Mouse (Mus musculus) kidney, adult 8-10 months (tissue): Measurements from ENCODE around the gene 1700123O20Rik.

ENCODE experiments used
- DNase-seq, 2 experiments: peaks; one replicate each; pipeline ENCODE4 v3.0.0; 2022

The 1700123O20Rik gene

DNA sequence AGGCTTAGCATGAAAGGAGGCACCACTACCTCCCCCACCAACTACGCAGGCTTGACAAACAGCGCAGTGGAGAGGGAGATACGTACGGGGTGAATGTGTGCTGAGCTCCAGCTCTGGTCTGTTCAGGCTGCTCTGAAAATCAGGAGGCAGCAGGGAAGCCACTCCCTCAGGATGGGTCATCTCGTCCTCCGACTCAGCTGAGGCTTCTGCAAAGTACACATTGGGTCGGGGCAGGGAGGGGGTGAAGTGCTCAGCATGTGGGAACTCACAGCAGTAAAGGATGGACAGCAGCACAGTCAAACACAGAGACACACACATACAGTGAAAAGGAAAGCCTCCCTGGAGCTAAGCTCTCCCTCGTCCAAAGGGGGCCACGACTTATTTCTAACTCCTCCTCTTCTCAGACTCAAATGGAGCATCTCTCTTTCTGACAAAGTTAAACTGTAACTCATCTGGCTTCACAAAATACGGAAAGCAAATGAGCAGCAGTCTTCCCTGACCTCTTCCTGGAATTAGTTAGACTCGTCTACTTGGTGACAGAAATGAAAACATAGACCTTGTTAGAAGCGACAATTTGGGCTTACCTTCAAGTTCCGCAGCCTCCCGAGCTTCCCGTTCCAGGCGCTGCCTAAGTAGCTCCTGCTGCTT, 7.2 kb upstream of the 1700123O20Rik start:
- DNase-seq = peak in 1 of 2 experiments; percentile 17

DNA sequence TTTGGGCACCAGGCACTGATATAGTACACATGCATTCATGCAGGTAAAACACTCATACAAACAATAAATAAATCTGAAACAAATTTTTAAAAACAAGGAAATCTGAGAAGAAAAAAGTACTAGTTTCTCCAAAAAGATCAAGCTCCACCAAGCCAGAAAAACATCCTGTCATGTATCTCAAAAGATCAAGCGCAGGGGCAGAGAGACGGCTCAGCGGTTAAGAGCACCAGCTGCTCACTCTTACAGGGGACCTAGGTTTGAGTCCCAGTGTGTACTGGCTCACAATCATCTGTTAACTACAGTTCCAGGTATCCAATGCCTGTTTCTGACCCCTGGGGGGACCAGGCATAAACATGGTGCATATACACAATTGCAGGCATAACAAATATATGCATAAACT, 3.6 kb upstream of the 1700123O20Rik start:
- DNase-seq = no peak

DNA sequence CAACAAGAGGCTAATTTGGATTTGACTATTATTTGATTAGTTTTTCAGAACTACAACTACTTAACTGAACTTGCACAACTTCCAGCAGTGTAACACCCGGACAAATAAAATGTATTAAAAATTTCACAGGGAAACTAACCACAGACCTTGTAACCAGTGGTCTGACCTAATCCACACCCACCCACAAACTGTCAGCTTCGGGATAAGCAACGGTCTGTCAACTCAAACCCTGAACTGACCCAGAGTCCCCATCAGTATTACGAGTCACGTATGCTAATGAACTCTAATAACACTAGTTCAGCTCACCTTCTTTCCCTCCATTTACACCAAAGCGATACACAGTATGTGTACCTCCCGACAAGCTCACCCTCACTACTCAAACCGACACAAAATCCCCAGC, 545 bp upstream of the 1700123O20Rik start:
- no peak for DNase-seq

DNA sequence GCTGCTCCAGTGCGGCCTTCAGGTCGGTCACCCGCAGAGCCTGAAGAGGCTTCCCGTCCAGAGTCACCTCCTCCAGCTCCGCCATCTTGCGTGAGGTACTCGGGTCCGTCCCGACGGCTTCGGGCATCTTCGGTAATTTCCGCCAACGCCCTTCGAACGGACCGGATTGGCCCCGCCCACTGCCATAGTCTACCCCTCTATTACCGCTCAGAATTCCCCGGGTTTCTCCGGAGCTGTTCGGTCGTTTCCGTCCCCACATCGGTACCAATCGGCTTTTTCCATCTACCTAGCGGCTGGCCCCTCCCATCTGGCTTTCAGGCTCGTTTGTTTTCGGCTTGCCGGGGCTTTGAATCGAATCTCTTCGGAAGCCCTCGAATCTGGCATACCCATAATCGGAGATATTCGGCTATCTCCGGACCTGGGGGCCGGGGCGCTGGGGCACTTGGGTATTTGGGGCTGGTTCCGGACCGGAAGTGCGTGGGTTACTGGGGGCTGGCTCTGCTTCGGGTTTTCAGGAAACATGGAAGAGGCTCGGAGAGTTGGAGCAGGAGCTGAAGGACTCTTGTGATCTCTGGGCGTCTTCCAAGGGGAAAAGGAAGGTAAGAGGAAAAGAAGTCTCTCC, 617 bp downstream of the 1700123O20Rik start, which contains the start of gene Acin1:
Gene Acin1, minus strand, starts transcription at position 410 of the 622 bp plus-strand sequence.
- DNase-seq = peak; percentile 100

DNA sequence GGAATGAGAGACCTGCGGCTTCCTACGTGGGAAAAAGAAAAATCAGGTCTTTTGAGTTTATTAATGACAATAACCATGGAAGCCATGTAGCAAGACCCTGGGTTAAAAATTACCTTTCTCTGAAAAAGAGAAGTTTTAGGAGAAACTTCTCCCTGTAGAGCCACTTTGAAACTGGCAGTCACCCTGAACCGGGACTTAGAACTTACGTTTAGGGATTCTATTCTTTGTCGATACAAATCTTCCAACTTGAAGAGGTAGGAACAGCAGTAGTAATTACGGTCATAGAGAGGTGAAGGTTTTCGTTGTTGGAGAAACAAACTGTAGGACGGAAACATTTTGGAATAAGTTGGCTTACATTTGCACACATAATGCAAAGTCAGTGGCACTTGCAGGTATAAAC, 1.2 kb downstream of the 1700123O20Rik start:
- DNase-seq = no peak

DNA sequence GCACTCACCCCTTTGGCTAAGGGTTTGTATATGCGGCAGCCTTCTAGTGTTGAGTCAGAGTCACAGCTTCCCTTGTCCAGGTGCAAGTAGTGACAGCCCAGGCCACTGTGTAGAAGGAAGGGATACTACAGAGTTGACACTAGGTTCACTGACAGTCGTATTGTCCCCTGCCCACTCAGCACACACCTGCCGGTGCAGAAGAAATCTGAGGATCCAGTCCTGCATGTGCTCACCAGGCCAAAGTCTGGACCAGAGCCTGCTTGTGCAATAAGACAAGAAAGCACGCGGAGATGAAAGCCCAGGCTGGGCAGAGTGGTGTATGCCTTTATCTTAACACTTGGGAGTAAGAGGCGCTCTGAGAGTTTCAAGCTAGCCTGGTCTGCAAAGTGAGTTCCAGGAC, 9.0 kb downstream of the 1700123O20Rik start:
- DNase-seq = no peak

DNA sequence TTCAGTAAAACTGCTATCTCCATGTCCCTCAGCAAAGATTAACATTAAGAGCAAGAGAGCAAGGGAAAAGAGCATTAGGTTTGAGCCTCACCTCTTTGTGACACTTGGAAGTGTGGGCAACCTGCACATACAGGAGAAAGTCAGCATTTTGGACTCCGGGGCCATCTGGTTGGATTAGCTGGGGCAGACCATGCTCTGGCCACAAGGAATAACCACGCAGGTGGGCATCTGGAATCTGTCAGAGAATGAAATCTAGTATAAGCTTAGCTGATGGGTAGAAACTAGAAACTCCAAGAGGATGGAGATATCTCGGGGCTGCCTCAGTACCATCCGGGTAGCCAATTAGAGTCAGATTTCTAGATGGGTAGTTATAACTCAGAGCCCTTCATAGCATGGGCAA, 10.7 kb downstream of the 1700123O20Rik start:
- no peak for DNase-seq

DNA sequence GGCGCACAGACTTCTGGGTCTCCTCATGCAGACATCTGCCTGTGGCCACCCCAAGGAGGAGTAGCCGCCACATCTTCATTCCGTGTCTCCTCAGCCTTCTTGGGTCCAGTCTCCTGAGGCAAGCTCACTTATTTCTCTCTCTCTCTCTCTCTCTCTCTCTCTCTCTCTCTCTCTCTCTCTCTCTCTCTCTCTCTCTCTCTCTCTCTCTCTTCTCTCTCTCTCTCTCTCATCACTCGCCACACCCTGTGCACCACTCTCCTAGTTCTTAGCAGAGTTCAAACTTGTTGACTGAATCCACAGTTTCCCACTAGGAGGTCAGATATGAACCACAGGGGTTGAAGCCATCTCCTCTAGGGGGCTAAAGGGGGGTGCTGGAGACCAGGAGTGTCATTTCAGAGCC, 12.7 kb downstream of the 1700123O20Rik start, which contains the start of gene Gm29776:
Gene Gm29776, minus strand, starts transcription at position 101 of the 400 bp plus-strand sequence.
- DNase-seq = no peak

DNA sequence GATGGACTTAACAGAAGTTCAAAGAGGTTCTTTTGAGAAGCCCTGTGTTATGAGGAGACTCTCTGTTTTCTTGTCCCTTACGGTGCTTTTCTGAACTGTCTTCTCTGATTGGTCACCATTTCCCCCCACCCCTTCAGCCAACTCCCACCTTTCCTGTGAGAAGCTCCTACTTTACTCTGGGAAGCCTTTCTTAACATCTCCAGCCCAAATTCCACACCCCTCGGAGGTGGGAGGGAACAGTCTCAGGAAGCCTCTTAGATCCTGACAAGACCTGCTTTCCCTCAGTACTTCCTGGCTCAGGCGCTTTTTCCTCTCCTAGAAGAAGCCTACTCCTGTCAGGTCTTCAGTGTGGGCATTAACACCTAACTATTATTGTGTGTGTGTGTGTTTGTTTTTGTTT, 13.6 kb downstream of the 1700123O20Rik start:
- DNase-seq = no peak

DNA sequence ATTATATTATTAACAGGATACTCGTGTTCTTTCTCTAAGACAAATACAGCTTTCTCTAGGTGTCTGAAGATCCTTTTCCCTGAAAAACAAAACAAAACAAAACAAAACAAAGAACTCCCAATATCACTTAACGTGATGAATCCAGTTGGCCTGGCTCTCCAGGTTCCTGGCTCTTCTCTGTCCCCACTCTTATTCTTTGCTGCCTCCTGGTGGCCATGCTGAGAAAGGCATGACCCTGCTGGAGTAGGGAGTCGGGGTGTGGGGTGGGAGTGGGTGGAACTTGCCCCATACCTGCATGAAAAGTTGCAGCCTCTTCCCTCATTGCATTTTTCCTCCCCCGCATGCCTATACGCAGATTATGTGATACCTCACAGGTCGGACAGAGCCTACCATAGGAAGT, 15.3 kb downstream of the 1700123O20Rik start:
- peak; percentile 58 to 80 for DNase-seq

DNA sequence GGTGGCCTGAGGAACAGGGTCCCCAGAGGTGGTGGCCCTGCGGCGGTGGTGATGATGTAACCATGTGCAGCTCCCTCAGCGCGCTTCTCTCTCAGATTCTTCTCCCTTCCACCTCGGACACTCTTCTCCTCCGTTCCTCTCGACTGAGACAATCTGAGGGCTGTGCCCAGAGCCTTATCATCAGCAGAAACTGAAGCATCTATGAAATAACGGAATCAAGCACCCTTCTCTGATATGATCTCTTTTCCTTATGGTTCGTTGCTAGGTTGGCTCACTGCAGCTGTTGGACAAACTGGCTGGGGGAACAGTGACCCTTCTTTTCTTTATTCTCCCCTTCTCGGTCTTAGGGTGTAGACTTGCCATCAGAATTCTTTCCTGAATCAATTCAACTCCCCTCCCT, 17.2 kb downstream of the 1700123O20Rik start:
- no peak for DNase-seq

DNA sequence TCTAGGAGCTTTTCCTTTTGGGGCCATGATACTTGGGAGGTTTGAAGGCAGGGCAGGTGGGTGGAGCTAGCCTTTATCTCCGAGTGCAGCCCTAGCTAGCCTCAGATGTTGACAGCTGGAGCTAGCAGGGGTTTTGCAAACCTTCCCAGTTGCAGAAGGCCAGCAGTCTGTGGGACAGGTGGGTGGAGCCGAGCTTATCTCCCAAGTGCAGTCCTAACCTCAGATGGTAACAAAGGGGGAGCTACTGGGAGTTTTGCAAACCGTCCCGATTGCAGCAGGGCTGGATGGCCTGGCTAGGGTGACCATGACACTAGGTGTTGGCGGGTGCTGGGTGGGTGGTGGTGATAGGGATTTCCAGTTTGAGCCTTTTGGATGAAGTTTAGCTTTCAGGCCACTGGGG, 19.8 kb downstream of the 1700123O20Rik start:
- no peak for DNase-seq

DNA sequence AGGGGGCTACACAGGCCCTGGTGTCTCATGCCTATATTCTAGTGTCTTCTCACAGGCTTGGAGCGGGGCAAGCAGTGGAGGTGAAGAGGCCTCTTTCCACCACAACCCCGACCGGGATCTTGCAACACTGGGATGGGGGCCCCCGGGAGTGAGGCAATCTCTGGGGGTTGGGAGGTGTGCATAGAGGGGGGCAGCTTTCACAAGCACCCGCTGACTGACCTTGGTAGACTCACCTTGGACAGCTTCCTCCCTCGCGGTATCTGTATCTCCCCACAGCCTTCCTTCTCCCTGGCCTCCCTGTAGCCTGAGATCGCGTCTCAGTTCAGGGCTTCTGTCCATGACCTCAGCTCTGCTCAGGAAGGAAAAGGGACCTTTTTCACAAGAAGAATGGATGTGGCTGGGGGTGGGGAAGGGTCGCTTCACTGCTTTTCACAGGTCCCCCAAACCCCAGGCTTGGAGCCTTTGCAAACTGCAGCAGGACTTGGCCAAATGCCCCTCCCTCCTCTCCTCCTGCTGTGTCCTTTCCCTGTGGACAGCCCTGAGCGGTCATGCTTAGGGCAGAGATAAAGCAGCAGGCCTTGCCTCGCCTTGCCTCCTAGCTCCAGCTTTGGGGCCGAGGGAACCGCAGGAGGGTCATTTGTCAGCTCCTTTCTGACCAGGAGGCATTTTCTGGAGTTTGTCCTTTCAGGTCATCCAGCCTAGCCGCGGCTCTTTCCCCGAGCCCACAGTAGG, 20.7 kb downstream of the 1700123O20Rik start:
- DNase-seq = no peak

DNA sequence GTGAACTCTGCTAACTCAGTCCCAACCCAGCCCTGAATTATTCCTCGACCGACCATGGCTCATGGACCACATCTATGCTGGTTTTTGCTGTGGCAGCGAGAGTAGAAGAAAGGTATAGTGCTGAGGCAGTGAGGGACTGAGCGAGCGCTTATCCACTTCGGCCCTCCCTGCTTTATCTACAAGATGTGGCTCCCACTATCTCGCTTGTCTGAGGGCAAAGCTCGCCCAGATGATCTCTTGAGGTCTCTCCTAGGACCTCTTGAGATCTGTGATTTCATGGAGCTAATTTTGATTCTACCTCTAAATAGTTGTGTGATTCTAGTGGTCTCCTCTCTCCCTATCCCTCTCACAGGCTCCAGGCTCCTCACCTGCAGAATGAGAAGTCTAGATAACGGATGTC, 23.0 kb downstream of the 1700123O20Rik start:
- no peak for DNase-seq

DNA sequence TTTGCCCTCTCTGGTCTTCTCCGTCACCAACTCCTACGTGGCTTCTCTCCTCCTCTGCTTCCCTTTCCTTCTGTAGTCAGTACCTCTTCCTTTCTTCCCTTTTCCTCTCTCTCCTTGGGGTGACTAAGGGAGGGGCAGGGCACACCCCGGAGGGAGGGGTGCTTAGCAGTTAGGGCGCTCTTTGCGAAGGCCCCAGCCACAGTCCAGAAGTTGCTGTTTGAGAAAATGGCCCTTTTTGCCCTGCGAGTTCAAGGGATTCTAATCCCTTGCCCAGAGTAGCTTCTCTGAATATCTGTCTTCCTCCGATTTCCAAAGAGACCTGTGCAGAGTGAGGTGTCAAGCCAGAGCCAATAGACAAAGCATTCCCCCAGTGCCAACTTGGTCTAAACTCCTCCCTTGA, 26.1 kb downstream of the 1700123O20Rik start, which contains the start of gene Cebpe:
Gene Cebpe, minus strand, starts transcription at position 101 of the 400 bp plus-strand sequence.
- no peak for DNase-seq

DNA sequence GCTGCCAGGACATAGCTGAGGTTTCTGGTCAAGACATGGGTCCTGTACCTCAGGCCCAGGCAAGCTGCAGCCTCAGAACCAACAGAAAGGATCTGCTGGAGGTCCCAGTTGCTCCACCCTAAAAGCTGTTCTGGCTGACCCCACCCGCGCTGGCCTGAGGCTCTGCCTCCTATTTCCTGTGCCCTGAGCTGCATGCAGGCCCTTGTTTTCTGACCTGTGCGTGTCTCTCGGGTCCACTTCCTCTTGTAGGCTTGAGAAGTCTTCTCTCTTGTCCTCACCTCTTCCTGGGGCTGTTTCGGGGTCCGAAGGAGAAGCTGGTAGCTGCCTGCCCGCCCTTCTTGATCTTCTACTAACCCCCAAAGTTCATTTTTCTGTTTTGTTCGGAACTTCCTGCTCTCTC, 26.8 kb downstream of the 1700123O20Rik start:
- DNase-seq = peak; percentile 27 to 29

DNA sequence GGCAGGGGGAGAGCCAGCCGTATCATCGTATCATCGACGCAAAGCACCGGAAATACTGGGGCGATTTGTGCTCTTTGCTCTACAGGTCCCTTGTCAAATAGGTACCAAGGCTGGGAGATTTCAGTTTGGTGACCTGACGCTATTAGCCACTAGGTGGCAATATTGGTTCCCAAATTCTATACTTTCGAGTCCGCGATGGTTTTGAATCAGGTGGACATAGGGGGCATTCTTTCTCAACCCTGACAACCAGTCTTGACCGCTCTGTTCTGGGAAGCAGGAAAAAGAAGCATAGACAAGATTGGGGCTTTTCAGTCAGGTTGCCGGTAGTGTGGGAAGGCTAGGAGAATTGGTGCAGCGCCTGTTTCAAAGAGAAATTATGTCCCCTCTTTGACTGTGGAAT, 28.1 kb downstream of the 1700123O20Rik start:
- DNase-seq = peak; percentile 71 to 85

DNA sequence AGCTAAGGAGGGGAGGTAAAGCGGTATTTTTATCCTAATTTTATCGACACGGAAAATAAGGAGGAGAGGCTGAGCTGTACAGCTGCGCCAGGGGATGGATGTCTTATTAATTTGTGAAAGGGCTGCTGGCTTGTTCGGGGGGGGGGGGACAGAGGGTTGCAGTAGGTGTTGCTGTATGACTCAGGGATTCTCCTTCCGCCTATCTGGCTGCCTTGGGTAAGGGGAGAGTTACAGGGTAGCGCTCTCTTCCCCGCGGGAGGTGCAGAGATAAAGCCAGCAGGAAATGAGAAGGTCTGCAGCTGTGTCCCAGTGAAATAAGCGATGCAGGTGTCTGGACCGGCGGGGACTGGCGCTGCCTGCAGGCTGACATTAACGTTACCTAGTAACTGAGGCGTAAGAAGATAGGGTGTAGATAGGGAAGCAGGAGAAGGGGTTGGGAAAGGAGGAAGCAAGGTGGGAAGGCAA, 28.6 kb downstream of the 1700123O20Rik start:
- peak in 1 of 2 experiments; percentile 38 for DNase-seq

DNA sequence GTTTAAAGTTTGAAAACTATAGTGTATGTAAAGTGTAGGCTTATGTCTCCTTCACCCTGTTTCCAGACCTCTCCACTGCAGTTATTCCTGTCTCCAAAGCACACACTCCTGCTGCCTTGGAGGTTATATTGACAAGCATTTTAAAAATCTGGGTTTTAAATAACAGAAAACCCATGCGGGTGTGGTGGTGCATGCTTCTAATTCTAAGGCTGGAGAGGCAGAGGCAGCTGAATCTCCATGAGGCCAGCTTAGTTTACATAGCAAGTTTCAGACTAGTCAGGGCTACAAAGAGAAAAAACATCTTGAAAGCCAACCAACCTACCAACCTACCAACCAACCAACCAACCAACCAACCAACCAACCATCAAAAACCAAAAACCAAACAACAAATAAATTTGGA, 29.4 kb downstream of the 1700123O20Rik start:
- DNase-seq = no peak

DNA sequence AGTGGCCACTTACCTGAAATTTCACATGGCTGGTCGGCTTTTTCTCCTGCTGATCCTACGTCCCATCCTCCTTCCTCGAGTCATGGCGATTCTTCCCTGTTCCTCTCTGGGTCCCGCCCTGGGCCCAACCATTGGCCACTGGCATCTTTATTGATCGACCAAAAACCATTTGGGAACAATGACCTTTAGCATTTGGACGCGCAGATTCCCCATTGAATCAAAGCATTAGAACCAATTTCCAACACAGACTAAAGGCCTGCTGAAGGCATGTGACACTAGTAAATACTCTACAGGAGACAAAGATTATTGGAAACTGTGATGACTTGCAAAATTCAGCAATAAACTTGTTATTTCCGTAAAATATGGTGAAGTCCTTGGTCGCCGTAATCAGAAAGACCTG, 34.0 kb downstream of the 1700123O20Rik start:
- no peak for DNase-seq

DNA sequence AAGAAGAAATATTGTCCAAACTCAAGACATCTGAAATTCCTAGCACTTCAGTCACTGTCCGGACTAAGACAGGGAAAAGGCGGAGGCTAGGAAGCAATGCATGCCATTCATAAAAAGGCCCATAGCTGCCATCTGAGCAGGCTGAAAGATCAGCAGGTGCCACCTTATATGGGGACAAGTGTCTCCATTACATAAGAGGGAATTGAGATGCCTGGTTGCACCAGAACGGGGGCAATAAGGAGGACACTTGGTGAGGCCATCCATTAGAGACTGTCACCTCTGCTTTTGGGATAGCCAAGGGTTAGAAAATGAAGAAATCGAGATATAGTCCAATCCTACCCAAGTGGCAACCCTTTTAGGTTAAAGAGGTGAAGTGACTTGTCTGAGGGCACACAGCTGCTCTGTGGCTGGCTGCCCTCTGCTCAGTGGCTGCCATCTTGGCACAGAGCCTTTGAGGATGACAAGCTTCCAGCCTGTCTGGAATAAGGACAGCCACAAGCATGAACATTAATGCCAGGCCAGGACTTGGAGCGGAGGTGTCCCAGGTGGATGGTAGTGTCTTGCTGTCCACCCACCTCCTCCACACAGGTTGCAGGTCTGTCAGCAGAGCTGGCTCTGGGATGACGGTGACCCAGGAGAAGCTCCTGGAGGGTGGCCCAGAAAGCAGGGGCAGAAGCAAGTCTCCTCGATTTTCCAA, 34.8 kb downstream of the 1700123O20Rik start:
- DNase-seq = no peak

DNA sequence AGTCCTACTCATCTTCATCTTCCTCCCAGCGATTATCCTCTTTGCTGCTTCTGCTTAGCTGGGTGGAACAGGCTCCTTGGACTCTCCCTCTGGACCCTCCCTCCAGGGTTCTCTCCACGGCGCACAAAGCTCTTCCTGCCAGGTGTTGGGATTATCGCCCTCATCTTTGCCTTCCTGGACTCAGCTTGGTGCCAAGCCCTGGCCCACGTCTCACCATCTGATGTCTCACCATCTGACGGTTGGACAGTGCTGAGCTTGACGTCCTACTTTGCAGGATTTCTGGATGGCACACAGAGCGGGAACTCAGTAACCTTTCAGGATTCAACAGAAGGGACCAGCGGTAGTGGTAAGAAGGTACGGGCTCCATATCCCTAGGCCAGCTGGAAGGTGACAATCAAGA, 35.7 kb downstream of the 1700123O20Rik start:
- DNase-seq = no peak

DNA sequence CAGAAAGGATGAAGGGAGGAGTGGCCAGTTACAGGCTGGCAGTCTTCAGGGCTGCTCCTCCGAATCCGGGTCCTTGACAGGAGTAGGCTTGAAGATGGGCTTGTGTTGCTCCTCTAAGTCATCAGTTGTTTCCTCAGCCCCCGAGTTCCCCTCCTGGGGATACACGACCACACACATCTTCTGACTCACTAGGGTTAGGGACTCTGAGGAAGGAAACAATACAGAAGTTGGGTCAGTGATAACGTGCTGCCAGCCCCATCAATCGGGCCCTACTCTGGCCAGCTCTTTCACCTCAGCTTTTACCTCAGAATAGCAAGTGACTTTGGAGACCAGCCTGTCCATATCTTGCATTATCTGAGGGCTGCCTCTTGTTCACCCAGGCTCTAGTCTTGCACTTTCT, 38.0 kb downstream of the 1700123O20Rik start:
- no peak for DNase-seq
